Mouse (Mus musculus): Measurements from ENCODE around the gene AY074887.

The AY074887 gene

DNA sequence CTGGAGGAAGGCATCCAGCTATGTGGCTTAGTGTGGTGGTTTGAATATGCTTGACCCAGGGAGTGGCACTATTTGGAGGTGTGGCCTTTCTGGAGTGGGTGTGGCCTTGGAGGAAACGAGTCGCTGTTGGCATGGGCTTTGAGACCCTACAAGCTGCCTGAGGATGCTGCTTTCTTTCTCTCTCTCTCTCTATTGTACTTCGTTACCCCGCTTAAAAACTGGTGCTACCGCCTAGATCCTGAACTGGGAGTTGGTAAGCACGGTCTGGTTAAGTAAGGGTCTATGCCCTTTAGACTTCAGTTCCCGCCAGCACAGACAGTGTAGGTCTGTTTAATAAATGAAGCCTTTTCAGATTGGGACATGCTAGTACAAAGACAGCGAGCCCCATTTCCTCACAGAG lies 34.4 kb downstream of the AY074887 start:
- no peak for DNase-seq (ENCODE audit: low spot score)

GRCm38 (mm10) chr9:54915576-54915975 lies 35.2 kb downstream of the AY074887 start:
- DNase-seq (ENCODE audit: low spot score): no peak

DNA sequence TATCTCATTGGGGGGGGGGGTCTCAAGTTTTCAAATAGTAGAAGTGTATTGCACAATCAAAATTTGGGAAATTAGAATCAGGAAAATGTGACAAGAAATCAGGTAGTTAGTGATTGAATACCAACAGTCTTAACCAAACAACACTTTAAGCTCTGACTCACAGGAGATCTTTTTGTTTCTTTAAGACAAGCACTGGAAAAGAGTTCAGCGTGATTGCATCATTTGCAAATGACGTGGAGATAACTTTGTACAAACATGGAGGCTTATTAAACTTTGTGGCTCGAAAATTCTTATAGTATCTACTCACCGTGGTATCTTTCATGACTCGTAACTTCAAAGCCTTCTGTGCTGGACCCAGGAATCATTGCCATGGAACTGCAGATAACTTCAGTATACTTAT lies 41.4 kb downstream of the AY074887 start:
- no peak for DNase-seq (ENCODE audit: low spot score)

Data from spleen, adult 12 weeks (tissue).